Mouse (Mus musculus) testis, adult 2 months (tissue): ENCODE results near the gene Mef2a. TPM values are rescaled to one million over a fixed set of nuclear protein-coding genes. Genes with fewer than 3 reads are reported as not detected.
A peak's percentile ranks its signal among the peaks of the same experiment; 100 is the strongest.

Source experiments
- H3K27ac ChIP-seq: fragments of 200-500 bp; 2 replicates; pipeline ENCODE4 v1.5.1; 2012; ENCODE audit warnings: low read depth, low read length; ENCODE audit not compliant: control insufficient read depth, insufficient read depth
- H3K27me3 ChIP-seq: fragments of 200-500 bp; 2 replicates; pipeline ENCODE4 v1.6.1; 2012; ENCODE audit warnings: mild to moderate bottlenecking, low read length, moderate library complexity; ENCODE audit not compliant: control insufficient read depth, insufficient read depth
- H3K36me3 ChIP-seq: fragments of 200-500 bp; 2 replicates; pipeline ENCODE4 v1.6.1; 2012; ENCODE audit warnings: mild to moderate bottlenecking, low read length; ENCODE audit not compliant: control insufficient read depth, insufficient read depth
- H3K4me1 ChIP-seq: fragments of 200-500 bp; 2 replicates; pipeline ENCODE4 v1.6.1; 2012; ENCODE audit warnings: low read length; ENCODE audit not compliant: control insufficient read depth, insufficient read depth
- H3K4me3 ChIP-seq: fragments of 200-500 bp; 2 replicates; pipeline ENCODE4 v1.5.1; 2012; ENCODE audit warnings: low read depth, mild to moderate bottlenecking, low read length, moderate library complexity, mixed read lengths; ENCODE audit not compliant: control insufficient read depth
- CTCF ChIP-seq: fragments of 200-500 bp; IDR thresholded peaks from 2 replicates; pipeline ENCODE4 v1.5.1; 2012; ENCODE audit warnings: low read depth, mild to moderate bottlenecking, inconsistent platforms, low read length, moderate library complexity; ENCODE audit not compliant: control insufficient read depth, insufficient read depth, insufficient replicate concordance
- POLR2A ChIP-seq: fragments of 200-500 bp; IDR thresholded peaks from 2 replicates; pipeline ENCODE4 v1.6.1; 2012; ENCODE audit warnings: low read depth, mild to moderate bottlenecking, inconsistent platforms, low read length, moderate library complexity; ENCODE audit not compliant: control insufficient read depth
- polyA plus RNA-seq: library from polyadenylated mRNA; depleted of rRNA; stranded (reverse); fragments of >200 nt; gene quantifications from 2 replicates; pipeline ENCODE4 v1.2.3, GENCODE M21; 2012

The Mef2a gene
- polyA plus RNA-seq, 1 experiment, result 21.3 TPM

DNA sequence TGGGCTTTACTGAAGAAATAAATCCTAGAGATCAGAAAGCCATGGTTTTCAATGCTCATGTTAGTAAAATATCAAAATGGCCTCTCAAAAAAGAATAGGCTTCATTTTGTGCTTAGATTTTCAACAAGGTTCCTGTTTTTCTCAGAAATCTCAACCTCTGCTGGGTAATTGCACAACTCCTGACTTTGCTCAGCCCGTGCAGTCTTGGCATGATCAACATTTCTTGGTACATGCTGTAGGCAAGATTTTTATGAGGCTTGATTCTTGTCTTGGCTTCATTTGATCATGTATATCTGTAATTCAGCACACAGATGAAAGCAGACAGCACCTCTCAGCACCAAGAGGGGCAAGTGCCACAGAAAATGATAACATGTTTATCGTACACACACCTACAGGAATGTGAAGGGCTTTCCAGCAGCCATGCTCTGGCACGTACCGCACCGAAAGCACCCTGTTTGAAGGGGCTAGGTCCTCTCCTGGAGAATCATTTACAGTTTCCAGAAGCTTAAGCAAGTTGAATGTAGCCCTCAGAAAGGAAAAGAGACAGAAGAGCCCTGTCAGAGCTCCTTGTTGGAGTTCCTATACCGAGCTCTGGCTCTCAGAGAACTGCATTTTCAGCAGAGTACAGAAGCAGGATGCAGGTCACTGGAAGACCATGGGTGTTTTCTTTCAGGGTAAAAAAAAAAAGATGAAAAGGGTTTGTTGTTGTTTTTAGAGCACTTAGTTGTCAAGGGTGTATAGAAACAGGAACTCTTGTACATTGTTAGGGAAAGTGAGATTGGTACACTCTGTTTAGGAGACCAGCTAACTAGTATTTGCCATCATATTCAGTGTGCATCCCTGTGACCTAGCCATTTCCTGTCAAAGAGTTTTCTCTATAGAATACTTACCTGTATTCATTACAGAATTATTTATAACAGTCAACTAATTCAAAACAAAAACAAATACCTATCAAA is 7.8 kb upstream of the Mef2a start:
- Histone ChIP-seq H3K27me3 (no peaks in the 10 kb centered on the region), H3K27ac (no peak overlapping the region), H3K36me3 (no peaks in the 10 kb centered on the region), H3K4me3 (no peak overlapping the region), H3K4me1 (no peaks in the 10 kb centered on the region)
- no peak for TF ChIP-seq POLR2A
- no peak for TF ChIP-seq CTCF

DNA sequence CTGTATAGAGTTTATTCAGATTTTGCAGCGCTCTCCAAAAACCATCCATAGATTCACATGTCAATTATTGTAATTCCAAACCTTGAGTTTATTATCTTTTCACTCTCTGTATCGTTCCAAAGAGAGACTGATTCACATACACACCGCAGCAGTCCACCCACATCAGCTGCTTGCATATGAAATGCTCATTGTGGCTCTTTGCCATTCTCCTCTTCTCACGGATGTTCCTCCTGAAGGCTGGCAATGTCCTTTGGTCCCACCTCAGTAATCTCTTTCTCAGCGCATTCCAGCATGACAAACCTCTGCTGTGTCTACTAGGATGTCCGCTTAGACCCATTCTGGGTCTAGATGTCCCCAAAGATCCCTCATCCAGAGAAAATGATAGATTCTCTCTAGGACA is 4.1 kb upstream of the Mef2a start:
- no peaks in the 10 kb centered on the region for H3K36me3 ChIP-seq
- H3K4me3 ChIP-seq, result no peak overlapping the region
- H3K4me1 ChIP-seq, result peaks cover 4% of the 10 kb centered on the region
- H3K27ac ChIP-seq, result no peak overlapping the region
- no peaks in the 10 kb centered on the region for H3K27me3 ChIP-seq
- TF ChIP-seq CTCF (no peak), POLR2A (no peak)

DNA sequence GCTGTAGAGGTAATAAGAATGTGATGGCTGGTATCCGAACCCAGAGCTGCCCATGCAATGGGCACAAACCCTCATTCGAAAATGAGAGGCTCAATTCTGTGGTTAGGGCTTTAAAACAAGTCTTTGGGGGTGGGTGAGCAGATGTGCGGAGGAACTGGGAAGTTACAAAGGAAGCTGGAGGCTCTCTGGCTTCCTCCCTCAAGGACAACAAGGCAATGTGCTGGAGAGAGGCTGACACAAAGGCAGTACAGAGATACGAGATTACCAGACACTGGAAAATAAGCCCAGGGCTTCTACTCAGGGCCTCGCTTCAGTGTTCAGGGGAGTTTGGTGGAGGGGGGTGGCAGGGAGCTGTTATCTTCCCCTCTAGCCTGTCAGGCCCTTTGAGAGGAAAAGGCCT is 1.3 kb upstream of the Mef2a start:
- no peak for TF ChIP-seq POLR2A
- no peak for TF ChIP-seq CTCF
- Histone ChIP-seq H3K27me3 (no peaks in the 10 kb centered on the region), H3K27ac (peak overlapping the region; percentile 100), H3K4me1 (peaks cover 4% of the 10 kb centered on the region), H3K36me3 (no peaks in the 10 kb centered on the region), H3K4me3 (no peak overlapping the region)

DNA sequence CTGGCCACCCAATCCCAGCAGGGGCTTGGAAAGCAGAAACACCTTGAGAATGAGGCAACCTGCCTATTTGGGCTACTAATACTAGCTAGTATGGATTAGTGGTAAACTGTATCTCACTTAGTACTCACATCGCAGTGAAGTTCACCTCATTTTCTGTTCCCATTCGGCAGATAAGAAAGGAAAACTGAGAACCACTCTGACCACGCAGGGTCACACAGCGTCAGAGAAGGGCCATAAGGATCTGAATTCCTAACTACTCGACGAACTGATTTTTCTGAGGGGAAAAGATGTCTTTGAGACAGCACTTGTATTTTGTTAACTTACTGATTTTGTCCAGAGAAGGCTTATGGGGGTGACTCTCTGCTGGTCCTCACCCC is 914 bp upstream of the Mef2a start:
- no peak for TF ChIP-seq POLR2A
- no peak for TF ChIP-seq CTCF
- Histone ChIP-seq H3K4me3 (peak overlapping the region; percentile 98), H3K27ac (peak overlapping the region; percentile 100), H3K36me3 (no peaks in the 10 kb centered on the region), H3K27me3 (no peaks in the 10 kb centered on the region), H3K4me1 (peaks cover 4% of the 10 kb centered on the region)

DNA sequence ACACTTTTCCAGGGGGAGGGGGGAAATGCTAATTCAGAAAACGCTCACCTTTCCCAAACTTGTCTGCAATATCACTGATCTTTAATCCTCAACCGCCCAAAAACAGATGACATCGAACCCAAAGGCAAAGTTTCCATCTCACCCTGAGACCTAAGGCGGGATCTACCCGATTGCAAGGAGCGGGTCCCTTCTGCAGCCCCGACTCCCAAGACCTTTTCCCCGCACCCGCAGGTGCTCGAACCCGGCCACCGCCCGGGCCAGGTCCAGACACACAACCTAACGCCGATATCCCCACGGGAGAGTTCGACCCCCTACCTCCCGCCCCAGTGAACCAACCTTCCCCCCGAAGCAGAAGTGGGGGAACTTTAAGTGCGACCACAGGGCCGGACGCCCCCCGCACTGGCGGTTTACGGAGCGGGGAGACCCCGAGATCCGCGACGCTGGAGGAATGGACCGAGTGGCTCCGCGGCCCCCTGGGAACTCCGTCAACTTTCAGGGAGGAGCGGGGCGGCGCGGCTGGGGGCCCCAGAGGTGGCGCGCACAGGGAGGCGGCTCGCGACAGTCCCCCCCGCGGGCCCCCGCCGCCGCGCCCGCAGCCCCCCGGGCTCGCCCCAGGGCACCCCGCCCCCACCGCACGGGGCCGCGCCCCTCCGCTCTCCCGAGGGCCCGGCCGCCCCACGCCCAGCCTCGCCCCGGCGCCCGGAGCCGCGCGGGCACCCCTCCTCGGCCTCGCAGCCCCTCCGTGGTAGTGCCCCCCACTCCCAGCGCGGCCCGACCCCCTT is 576 bp downstream of the Mef2a start:
- Histone ChIP-seq H3K4me1 (peaks cover 4% of the 10 kb centered on the region), H3K27ac (peak overlapping the region; percentile 83), H3K4me3 (peak overlapping the region; percentile 98), H3K36me3 (no peaks in the 10 kb centered on the region), H3K27me3 (no peaks in the 10 kb centered on the region)
- no peak for TF ChIP-seq CTCF
- TF ChIP-seq POLR2A, result no peak

DNA sequence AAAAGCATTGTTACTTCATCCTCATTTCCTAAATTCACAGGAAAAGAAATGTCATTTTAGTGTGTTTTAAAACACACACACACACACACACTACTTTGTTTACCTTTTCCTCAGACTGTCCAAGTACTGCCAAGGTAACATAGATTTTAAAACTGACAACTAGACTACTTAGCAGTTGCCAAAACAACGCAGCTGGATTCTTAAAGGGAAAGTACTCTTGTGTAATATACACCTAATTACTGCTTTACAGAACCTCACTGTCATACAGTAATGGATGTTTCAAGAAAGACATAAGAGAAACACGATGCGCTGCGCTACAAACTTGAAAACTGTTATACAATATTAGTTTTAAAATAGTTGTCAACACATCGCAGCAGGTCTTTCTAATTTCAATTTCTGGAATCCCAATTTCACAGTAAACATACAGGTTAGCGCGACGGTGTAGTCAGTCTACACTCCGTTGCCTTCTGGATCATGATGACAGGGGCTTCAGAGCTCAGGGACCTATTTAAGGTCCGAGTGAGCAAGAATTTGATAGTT is 1.2 kb downstream of the Mef2a start:
- Histone ChIP-seq H3K27me3 (no peaks in the 10 kb centered on the region), H3K4me3 (peak overlapping the region; percentile 98), H3K4me1 (peaks cover 4% of the 10 kb centered on the region), H3K36me3 (no peaks in the 10 kb centered on the region), H3K27ac (peak overlapping the region; percentile 83)
- TF ChIP-seq POLR2A, result no peak
- no peak for TF ChIP-seq CTCF

DNA sequence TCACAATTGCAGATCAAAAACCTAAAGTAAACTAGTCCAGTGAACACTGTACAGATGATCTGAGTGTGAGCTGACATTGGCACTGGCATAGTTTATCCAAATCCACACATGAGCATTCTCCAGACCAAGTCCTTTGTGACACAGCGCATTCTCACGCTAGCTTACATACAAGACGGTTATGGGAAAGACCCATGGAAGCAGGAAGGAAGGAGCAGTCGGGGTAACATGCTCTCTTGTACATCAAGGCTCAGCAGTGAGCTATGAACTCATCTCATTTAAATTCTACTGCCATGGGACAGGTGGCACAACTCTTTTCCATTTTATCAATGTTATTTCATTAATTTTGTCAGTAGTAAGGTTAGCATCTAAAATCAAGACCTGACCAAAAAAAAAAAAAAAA is 3.0 kb downstream of the Mef2a start:
- Histone ChIP-seq H3K27me3 (no peaks in the 10 kb centered on the region), H3K36me3 (no peaks in the 10 kb centered on the region), H3K4me1 (peaks cover 4% of the 10 kb centered on the region), H3K4me3 (no peak overlapping the region), H3K27ac (no peak overlapping the region)
- TF ChIP-seq POLR2A (no peak), CTCF (no peak)
